Mouse (Mus musculus): ENCODE measurements around the gene 6030468B19Rik. TPM values are rescaled to one million over a fixed set of nuclear protein-coding genes. Genes with fewer than 3 reads are reported as not detected.

Gene 6030468B19Rik
- polyA plus RNA-seq, 1 experiment from 2014 or later = not detected

- H3K27me3 ChIP-seq = no peaks in the 10 kb centered on the region
- ChIA-PET CTCF (no interaction called here), POLR2A (no interaction called here)
- DNase-seq (ENCODE audit: low read depth, low spot score) (no peak), ATAC-seq (no peak)
- in situ Hi-C loops (cut with MboI; ENCODE audit: low pct_unique_long_range_greater_than_20kb) = no loop called here
- no peak for TF ChIP-seq CTCF (IDR thresholded peaks at IDR 0.05)
Measured at GRCm38 (mm10) chr11:117766275-117766674, 31.2 kb upstream of the 6030468B19Rik start.

- no peak for ATAC-seq
- H3K27me3 ChIP-seq = no peaks in the 10 kb centered on the region
- no peak for TF ChIP-seq CTCF (IDR thresholded peaks at IDR 0.05)
- in situ Hi-C loops (cut with MboI; ENCODE audit: low pct_unique_long_range_greater_than_20kb) = no loop called here
- DNase-seq (ENCODE audit: low read depth, low spot score) = no peak
- POLR2A ChIA-PET = interaction anchor here (1.0 kb wide), 1 partner anchor 9 kb away, joined by 3 read pairs; no protein-coding TSS in a partner anchor
- CTCF ChIA-PET = interaction anchor here (1.4 kb wide), 1 partner anchor 15 kb away, joined by 3 read pairs; no protein-coding TSS in a partner anchor
Measured at GRCm38 (mm10) chr11:117768725-117769682, 28.5 kb upstream of the 6030468B19Rik start.

- DNase-seq (ENCODE audit: low read depth, low spot score) (no peak), ATAC-seq (no peak)
- ChIA-PET POLR2A (interaction anchor here (1.0 kb wide), 1 partner anchor 8 kb away, joined by 3 read pairs; no protein-coding TSS in a partner anchor), CTCF (no interaction called here)
- no peak for TF ChIP-seq CTCF (IDR thresholded peaks at IDR 0.05)
- no peaks in the 10 kb centered on the region for H3K27me3 ChIP-seq
- in situ Hi-C loops (cut with MboI; ENCODE audit: low pct_unique_long_range_greater_than_20kb) = no loop called here
Measured at GRCm38 (mm10) chr11:117769683-117770047, 27.8 kb upstream of the 6030468B19Rik start.

GRCm38 (mm10) chr11:117770407-117770806, 27.1 kb upstream of the 6030468B19Rik start:
- ChIA-PET CTCF (no interaction called here), POLR2A (no interaction called here)
- in situ Hi-C loops (cut with MboI; ENCODE audit: low pct_unique_long_range_greater_than_20kb) = no loop called here
- TF ChIP-seq CTCF (IDR thresholded peaks at IDR 0.05) = no peak
- DNase-seq (ENCODE audit: low read depth, low spot score) (no peak), ATAC-seq (no peak)
- no peaks in the 10 kb centered on the region for H3K27me3 ChIP-seq

GRCm38 (mm10) chr11:117772352-117772751, 25.1 kb upstream of the 6030468B19Rik start:
- in situ Hi-C loops (cut with MboI; ENCODE audit: low pct_unique_long_range_greater_than_20kb) = no loop called here
- POLR2A ChIA-PET = no interaction called here
- DNase-seq (ENCODE audit: low read depth, low spot score) (no peak), ATAC-seq (no peak)
- CTCF ChIA-PET = no interaction called here
- TF ChIP-seq CTCF (IDR thresholded peaks at IDR 0.05) = no peak
- H3K27me3 ChIP-seq = no peaks in the 10 kb centered on the region

GRCm38 (mm10) chr11:117774925-117775324, 22.5 kb upstream of the 6030468B19Rik start:
- POLR2A ChIA-PET = no interaction called here
- no peaks in the 10 kb centered on the region for H3K27me3 ChIP-seq
- no peak for DNase-seq (ENCODE audit: low read depth, low spot score)
- no peak for ATAC-seq
- in situ Hi-C loops (cut with MboI; ENCODE audit: low pct_unique_long_range_greater_than_20kb) = no loop called here
- no peak for TF ChIP-seq CTCF (IDR thresholded peaks at IDR 0.05)
- CTCF ChIA-PET = interaction anchor here (0.7 kb wide), 1 partner anchor 23 kb away, joined by 3 read pairs; no protein-coding TSS in a partner anchor

- CTCF ChIA-PET = no interaction called here
- ATAC-seq (no peak), DNase-seq (ENCODE audit: low read depth, low spot score) (no peak)
- TF ChIP-seq CTCF (IDR thresholded peaks at IDR 0.05) = no peak
- POLR2A ChIA-PET = no interaction called here
- in situ Hi-C loops (cut with MboI; ENCODE audit: low pct_unique_long_range_greater_than_20kb) = no loop called here
- H3K27me3 ChIP-seq = no peaks in the 10 kb centered on the region
Measured at GRCm38 (mm10) chr11:117775540-117775939, 21.9 kb upstream of the 6030468B19Rik start.

- DNase-seq (ENCODE audit: low read depth, low spot score) (no peak), ATAC-seq (no peak)
- CTCF ChIA-PET = no interaction called here
- POLR2A ChIA-PET = no interaction called here
- no peak for TF ChIP-seq CTCF (IDR thresholded peaks at IDR 0.05)
- in situ Hi-C loops (cut with MboI; ENCODE audit: low pct_unique_long_range_greater_than_20kb) = no loop called here
- no peaks in the 10 kb centered on the region for H3K27me3 ChIP-seq
Measured at GRCm38 (mm10) chr11:117776085-117776792, 21.2 kb upstream of the 6030468B19Rik start.

- no peak for TF ChIP-seq CTCF (IDR thresholded peaks at IDR 0.05)
- CTCF ChIA-PET = interaction anchor here (1.2 kb wide), 1 partner anchor 11 kb away, joined by 4 read pairs; no protein-coding TSS in a partner anchor
- H3K27me3 ChIP-seq = no peaks in the 10 kb centered on the region
- DNase-seq (ENCODE audit: low read depth, low spot score) = no peak
- ATAC-seq = no peak
- in situ Hi-C loops (cut with MboI; ENCODE audit: low pct_unique_long_range_greater_than_20kb) = no loop called here
- POLR2A ChIA-PET = interaction anchor here (0.8 kb wide), 1 partner anchor 8 kb away, joined by 3 read pairs; no protein-coding TSS in a partner anchor
Measured at GRCm38 (mm10) chr11:117777111-117777510, 20.3 kb upstream of the 6030468B19Rik start.

- POLR2A ChIA-PET = interaction anchor here (0.8 to 1.1 kb wide), 2 partner anchors 8 to 13 kb away, joined by 3 to 4 read pairs; no protein-coding TSS in a partner anchor
- no peak for ATAC-seq
Measured at GRCm38 (mm10) chr11:117778031-117778430, 19.4 kb upstream of the 6030468B19Rik start.

More at GRCm38 (mm10) chr11:117778031-117778430, 19.4 kb upstream of the 6030468B19Rik start:
- H3K27me3 ChIP-seq = no peaks in the 10 kb centered on the region
- in situ Hi-C loops (cut with MboI; ENCODE audit: low pct_unique_long_range_greater_than_20kb) = no loop called here
- no peak for DNase-seq (ENCODE audit: low read depth, low spot score)
- no peak for TF ChIP-seq CTCF (IDR thresholded peaks at IDR 0.05)
- CTCF ChIA-PET = interaction anchor here (1.2 kb wide), 1 partner anchor 10 kb away, joined by 4 read pairs; no protein-coding TSS in a partner anchor
